Comparison of ENCODE assay signal across 14 mouse cellular contexts in the genomic region with DNA sequence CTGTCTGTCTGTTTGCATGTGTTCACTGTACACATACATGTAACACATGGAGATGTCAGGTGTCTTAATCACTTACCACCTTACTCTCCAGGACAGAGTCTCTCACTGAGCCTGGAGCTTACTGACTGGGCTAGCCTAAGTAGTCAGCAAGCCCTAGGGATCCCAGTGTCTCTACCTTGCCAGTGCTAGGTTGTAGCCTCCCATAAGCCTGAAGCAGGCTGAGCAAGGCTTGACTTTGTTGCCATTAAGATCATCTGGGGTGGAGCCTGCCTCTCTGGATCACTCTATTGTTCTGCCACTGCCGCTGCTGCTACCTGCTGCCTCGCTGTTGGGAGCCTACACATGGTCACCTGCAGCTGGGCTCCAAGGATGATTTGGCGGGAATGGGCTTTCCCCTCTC.
"Had no signal": no experiment of that assay in that cellular context is flagged by ENCODE, and none has a peak within 500 bp of the region (broad histone marks: within the 10 kb centered on the region; RNA-seq: fewer than 3 reads in every experiment).

No protein-coding gene starts in this region.

- H3K27ac ChIP-seq: intestine, embryonic 15.5 days; limb, embryonic 10.5 days; limb, embryonic 13.5 days; liver, embryonic 15.5 days; macrophage; midbrain, embryonic 12.5 days; midbrain, embryonic 15.5 days; neural tube, embryonic 13.5 days had no signal

- H3K9me3 ChIP-seq: intestine, embryonic 15.5 days; limb, embryonic 10.5 days; limb, embryonic 13.5 days; liver, embryonic 15.5 days; midbrain, embryonic 12.5 days; midbrain, embryonic 15.5 days; neural tube, embryonic 13.5 days had no signal

- H3K27me3 ChIP-seq: intestine, embryonic 15.5 days; limb, embryonic 13.5 days; liver, embryonic 15.5 days; midbrain, embryonic 12.5 days; midbrain, embryonic 15.5 days; neural tube, embryonic 13.5 days had no signal

- H3K9ac ChIP-seq: intestine, embryonic 15.5 days; limb, embryonic 13.5 days; liver, embryonic 15.5 days; midbrain, embryonic 12.5 days; midbrain, embryonic 15.5 days; neural tube, embryonic 13.5 days had no signal

- H3K4me1 ChIP-seq: intestine, embryonic 15.5 days; limb, embryonic 10.5 days; limb, embryonic 13.5 days; midbrain, embryonic 12.5 days; midbrain, embryonic 15.5 days; neural tube, embryonic 13.5 days had no signal

- H3K36me3 ChIP-seq: midbrain, embryonic 15.5 days had no signal

- H3K4me3 ChIP-seq: intestine, embryonic 15.5 days; limb, embryonic 10.5 days; limb, embryonic 13.5 days; liver, embryonic 15.5 days; midbrain, embryonic 12.5 days; midbrain, embryonic 15.5 days; neural tube, embryonic 13.5 days had no signal

- ATAC-seq: intestine, embryonic 15.5 days had no signal

- H3K4me2 ChIP-seq: intestine, embryonic 15.5 days; limb, embryonic 13.5 days; liver, embryonic 15.5 days; midbrain, embryonic 12.5 days; midbrain, embryonic 15.5 days; neural tube, embryonic 13.5 days had no signal

- DNase-seq: kidney, adult 18-20 months; kidney, adult 9 months; kidney, postnatal 14 days; kidney, postnatal 4 days; lung, adult 2 months; thymus, postnatal 25 days had no signal
